Mouse (Mus musculus) megakaryocyte progenitor cell, adult 5-6 weeks (primary cell): Measurements from ENCODE around the gene Bloc1s1. TPM values are rescaled to one million over a fixed set of nuclear protein-coding genes. Genes with fewer than 3 reads are reported as not detected.
A peak's percentile ranks its signal among the peaks of the same experiment; 100 is the strongest.

Experiments used
- ATAC-seq: replicated peaks from 2 replicates; pipeline ENCODE4 v1.8.0; 2016; ENCODE audit warnings: mild to moderate bottlenecking, moderate TSS enrichment, inconsistent platforms; ENCODE audit not compliant: poor library complexity
- total RNA-seq, 2 experiments: library from RNA; stranded (forward) in 1 of 2; stranded (reverse) in 1 of 2; fragments of 157-497, 149-512 nt in 1 of 2; fragments of 200-1000 nt in 1 of 2; gene quantifications; 2 replicates each; pipeline versions ENCODE4 v1.2.3 to v1.2.4; 2015 to 2017

Bloc1s1 gene
- 103 and 133 TPM in 2 replicates for total RNA-seq (2015)
- total RNA-seq (2017), result 65.7 and 106 TPM in 2 replicates

DNA sequence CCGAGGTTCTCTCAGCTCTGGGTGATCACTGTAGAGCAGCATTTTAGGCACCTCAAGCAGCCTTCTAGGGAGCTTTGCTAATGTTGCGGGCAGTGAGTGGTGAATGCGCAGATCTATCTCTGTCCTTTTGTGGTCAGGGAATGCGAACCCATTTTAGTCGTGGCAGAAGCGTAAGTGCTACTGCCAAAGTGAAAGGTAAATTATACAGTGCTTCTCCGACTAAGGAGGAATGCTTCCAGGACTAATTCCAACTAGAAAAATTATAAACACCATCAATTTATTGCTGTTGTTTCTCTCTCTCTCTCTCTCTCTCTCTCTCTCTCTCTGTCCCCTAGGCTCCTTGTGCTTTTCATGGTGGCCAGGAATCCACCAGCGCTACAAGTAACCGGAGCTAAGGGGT lies at the start of gene Bloc1s1:
TSS of gene Bloc1s1 (minus strand) at position 101 of the 400 bp plus-strand sequence.
- peak; percentile 5; the same call in 1 of the 2 replicates for ATAC-seq

DNA sequence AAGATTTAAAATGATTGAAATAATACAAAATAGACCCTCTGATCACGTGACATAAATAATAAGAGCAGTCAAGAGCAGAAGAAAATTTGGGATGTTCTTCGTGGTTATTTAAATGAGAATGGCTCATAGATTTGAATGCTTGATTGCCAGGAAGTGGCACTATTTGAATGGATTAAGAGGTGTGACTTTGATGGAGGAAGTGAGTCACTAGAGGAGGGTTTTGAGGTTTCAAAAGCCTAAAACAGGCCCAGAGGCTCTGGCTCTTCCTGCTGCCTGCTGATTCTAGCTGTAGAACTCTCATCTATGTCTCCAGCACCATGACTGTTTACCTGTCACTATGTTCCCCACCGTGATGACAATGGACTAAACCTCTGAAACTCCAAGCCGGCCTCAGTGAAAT lies 49.0 kb upstream of the Bloc1s1 start:
- ATAC-seq, result no peak

DNA sequence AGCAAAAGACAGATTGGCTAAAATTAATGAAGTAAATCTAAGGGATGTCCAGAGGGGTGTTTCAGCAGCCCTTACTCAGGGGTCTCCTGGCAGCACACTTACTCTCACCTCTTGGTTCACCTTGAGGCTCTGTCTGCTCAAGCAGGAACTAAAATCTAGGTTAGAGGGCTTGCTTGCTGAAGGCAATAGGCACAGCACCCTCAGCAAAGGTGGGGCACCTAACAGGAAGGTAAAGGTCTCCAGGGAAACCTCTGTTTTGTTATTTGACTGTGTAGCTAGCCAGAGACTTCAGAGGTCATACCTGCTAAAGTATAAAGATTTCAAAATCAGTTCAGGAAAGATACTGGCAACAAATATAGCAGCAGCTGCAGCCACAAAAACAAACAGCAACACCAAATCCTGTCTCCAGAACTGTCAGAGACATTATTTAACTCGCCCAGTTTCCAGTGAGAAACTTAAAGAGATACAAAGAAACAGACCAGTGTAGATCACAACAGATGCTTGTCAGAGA lies 47.0 kb upstream of the Bloc1s1 start:
- ATAC-seq, result no peak

DNA sequence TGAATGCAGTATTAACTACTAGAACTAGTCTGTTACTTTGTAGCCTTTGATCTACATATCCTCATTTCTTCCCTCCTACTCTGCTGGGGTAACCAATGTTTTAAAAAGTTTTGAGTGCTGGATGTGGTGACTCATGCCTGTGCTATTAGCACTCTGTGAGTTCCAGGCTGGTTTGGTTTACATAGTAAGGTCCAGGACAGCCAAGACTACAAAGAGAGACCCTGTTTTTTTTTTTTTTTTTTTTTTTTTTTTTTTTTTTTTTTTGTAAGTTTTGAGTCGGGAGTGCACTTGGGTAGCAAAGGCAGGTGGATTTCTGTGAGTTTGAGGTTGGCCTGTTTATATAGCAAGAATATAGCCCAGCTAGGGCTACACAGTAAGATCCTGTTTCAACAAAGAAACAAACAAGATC lies 44.5 kb upstream of the Bloc1s1 start:
- no peak for ATAC-seq

DNA sequence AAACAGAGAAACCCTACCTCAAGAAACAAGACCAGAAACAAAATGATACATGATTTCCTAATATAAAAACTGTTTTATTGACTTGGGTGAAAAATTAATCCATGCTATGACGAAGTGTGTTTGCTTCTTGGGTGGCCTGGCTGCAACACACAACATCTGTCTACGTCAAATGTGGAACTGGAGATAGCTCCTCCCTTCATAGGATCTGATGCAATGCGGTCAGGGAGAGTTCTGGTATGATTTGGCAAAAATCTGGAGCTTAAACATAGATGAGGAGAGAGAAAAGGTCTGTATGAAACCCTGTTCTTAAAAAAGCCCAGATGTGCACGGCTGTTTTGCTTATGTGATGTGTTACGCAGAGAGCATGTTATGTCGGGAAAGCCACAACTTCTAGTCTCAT lies 42.0 kb upstream of the Bloc1s1 start:
- ATAC-seq, result peak; percentile 95

DNA sequence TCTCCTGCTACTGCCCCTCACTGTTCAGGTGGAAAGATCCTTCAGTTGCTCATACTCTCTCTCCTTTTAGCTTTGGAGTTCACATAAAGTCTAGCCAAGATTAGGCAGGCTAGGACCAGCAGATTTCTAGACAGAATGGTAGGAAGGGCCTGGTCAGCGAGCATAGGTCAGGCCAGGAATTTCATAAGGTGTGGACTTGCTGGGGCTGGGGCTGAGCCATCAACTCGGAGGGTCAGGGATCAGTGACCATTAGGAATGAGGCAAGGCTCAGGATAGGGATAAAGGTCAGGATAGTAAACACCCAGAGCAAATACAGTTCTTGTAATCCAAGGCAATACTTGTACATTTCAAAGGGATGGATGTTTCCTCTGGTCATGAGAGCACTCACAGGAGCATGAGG lies 41.1 kb upstream of the Bloc1s1 start:
- ATAC-seq, result no peak

DNA sequence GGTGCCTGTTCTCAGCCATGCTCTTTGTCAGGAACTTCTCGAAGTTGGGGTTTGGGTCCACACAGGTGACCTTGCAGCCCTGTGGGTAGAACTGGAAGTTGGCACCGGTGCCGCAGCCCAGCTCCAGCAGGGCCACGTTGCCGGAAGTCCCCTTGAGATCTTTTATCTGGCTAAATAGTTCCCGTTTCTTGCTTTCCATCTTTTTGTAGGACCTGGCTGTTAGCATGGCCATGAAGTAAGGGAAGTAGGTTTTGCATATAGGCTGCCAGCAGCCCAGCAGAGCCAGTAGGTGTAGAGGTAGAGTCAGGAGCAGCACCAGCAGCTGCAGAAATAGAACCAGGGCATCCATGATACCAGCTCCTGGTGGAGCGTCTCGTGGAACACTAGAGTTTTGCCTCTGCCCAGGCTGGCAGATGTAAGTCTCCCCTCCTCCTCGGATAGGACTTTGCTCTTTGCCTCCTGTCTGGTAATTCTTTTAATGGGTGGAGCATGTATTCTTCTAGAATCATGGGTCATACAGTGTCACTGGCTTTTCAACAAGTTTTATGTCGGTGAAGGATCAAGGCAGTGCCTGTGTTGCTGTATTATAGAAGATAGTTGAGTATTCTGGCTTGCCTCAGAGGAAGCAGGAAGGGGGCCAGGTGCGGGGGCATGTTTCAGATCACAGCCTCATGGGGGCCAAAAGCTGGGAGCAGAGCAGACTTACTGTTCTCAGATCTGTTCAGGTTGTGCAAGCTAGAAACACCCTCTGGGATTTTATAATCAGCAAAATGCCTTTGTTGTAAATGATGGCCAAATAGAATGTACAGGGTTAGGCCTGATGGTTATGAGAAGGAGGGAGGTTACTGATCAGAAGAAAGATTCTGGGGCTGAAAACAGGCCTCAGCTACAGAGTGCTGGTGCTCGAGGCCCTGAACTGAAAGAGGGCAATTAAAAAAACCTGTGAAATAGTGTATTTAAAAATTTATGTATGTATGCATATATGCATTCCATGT lies 37.1 kb upstream of the Bloc1s1 start, which contains the start of gene Mettl7b:
TSS of gene Mettl7b (minus strand) at position 399 of the 995 bp plus-strand sequence.
- peak; percentile 63 for ATAC-seq

DNA sequence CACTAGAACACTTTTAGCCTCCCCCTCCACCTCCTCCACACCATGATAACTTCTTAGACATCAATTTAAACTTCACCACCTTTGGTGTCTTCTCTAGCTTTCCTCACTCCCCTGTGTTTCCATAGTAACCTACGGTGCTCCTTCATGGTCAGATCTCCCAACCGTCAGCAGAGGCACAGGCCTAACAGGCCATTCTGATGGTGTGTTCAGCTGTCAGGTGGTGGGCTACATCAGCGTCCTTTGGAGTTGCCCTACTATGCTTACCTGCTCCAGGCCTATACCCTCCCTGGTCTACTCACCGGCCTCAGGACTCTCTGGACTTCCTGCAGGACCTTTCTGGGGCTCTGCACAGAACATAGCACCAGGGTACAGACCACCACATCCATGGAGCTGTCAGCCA lies 36.3 kb upstream of the Bloc1s1 start:
- no peak for ATAC-seq

DNA sequence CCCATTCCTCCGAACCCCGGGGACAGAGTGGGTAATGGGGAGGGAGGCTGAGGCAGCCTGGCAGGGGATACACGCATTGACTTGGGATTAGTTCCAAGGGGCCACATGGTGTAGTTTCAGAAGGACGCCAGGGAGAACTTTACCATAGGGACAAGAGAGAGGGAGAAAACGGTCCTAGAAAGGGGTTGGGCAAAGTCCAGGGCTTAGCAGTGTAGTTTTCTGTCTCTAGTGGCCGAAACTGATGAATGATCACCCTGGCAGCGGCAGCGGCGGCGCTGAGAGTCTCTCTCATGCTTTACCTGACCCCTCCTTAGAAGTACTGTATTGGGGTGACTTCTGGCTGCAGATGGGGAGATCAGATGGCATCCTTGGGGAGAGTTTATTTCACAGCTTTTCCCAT lies 34.5 kb upstream of the Bloc1s1 start:
- ATAC-seq, result no peak

DNA sequence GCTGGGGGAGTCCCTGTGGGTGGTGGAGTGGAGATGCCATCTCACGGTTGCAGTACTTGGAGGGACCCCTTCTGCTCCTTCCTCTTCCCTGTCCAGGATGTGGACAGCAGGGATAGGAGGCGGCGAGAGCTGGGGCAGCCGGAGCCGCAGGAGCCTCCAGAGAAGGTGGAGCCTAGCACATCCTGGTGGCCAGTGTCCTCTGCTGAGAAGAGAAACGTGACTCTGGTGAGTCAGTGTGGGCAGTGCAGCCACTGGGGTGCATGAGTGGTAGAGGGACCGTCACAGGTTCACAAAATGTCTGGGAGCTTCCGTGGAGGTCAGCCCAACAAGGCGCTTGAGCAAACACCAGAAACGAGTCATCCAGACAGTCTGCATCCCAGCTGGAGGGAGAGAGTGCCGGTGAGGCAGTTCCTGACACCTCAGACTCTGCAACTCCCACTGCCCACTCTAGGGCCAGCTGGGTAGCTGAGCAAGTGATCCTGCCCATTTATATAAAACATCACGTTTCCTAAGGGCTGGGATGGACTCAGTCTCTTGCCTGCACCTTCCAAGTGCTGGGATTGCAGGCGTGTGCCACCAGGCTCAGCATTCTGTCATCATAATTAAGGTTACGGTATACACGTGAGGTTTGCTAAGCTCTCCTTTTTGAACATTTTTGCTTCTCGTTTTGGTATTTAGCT lies 26.5 kb upstream of the Bloc1s1 start:
- ATAC-seq, result no peak

DNA sequence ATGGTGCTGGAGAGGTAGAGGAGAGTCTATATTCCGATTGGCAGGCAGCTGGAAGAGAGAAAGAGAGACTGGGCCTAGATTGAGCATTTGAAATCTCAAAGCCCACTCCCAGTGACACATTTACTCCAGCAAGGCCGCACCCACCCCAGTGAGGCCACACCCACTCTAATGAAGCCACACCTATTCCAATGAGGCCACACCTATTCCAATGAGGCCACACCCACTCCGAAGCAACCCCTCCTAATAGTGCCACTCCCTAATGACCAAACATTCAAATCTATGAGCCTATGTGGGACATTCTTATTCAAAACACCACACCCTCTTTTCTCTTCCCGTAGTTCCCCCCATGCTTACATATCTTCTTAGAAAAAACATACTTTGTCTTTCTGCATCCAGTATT lies 23.7 kb upstream of the Bloc1s1 start:
- ATAC-seq, result no peak

DNA sequence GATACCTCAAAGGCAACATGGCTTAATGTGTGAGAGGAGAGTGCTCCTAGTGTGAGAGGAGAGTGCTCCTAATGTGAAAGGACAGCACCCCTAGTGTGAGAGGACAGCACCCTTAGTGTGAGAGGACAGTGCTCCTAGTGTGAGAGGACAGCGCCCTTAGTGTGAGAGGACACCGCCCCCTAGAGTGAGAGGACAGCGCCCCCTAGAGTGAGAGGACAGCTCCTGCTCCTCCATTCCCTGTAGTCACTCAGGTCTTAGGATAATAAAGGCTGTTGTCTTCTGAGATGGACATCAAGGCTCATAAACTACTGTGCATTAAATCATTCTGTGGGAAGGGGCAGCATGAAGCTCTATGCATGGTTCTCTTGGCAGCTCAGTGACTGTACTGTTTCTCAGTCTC lies 21.8 kb upstream of the Bloc1s1 start:
- ATAC-seq, result peak; percentile 86

DNA sequence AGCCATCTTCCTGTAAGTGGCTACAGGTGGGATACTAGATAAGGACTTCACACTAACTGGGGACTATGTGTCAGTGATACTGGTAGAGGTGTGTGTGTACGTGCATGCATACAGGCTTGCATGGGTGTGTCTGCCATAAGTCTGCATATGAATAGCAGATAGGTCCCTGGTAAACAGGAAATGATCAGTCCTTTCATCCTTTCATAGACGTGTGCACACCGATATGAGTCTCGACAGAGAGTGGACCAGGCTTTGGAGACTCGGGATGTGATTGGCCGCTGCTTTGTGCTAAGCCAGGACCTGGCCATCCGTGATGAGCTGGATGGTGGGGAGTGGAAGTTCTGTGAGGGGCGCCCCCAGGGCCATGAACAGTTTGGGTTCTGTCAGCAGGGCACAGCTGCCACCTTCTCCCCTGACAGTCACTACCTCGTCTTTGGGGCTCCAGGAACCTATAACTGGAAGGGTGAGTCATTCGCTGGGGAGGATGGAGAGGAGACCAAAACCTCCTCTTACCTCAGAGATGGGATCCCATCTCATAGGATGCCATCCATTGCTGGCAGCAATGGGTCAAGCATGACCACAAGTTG lies 16.7 kb upstream of the Bloc1s1 start:
- ATAC-seq, result no peak

DNA sequence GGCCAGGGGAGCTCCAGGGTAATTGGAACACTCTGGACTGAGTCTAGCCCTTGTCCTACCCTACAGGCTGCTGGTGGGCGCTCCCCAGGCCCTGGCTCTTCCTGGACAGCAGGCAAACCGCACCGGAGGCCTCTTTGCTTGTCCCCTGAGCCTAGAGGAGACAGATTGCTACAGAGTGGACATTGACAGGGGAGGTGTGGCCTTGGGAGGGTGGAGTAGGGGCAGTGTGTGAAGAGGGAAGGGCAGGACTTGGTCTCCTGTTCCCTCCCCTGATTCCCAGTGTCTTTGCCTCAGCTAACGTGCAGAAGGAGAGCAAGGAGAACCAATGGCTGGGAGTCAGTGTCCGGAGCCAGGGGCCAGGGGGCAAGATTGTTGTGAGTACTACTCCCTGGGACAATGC lies 15.1 kb upstream of the Bloc1s1 start:
- no peak for ATAC-seq

DNA sequence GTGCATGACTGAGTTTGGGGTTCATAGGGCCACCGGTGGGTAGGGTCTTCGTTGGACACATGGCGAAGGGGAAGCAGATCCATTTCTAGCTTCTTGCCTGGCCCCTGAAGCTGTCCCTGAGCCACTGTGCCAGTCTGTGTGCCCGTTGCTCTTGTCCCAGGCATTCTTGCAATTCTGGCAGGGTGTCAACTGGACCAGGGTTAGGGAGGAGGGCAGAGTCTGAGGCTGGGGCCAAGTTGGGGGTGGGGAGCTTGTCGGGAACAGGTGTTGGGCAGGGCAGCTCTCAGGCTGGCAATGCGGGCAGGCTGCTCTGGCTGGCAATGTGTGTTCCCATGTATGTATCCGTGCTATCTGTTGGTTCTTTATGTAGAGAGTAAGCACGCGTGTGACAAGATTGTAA lies 14.6 kb upstream of the Bloc1s1 start:
- no peak for ATAC-seq

DNA sequence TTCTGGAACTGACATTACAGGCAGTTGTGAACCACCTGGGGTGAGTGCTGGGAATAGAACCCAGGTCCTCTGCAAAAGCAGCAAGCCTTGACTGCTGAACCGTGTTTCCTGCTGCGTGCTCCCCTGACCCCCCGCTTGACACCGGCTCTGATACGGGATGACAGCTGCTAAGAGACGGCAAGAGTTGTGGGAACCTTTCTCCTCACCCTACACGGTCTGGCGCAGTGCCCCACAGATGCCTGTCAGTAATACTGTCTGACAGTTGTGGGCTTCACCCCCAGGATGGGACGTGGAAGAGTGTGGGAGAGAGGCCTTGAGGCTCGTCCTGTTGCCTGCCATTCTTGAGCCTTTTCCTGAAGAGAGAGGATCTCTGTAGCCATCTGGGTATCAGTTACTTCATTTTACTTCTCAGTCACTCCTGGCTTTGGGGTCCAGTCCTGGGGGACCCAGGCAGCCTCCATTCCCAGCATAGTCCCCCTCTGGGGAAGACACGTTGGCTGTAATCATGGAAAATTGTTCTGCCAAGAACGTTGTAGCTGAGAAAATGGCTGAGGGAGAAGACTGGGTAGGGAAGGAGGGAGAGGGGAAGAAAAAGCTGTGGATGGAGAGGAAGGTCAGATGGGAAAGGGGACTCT lies 14.0 kb upstream of the Bloc1s1 start:
- no peak for ATAC-seq

DNA sequence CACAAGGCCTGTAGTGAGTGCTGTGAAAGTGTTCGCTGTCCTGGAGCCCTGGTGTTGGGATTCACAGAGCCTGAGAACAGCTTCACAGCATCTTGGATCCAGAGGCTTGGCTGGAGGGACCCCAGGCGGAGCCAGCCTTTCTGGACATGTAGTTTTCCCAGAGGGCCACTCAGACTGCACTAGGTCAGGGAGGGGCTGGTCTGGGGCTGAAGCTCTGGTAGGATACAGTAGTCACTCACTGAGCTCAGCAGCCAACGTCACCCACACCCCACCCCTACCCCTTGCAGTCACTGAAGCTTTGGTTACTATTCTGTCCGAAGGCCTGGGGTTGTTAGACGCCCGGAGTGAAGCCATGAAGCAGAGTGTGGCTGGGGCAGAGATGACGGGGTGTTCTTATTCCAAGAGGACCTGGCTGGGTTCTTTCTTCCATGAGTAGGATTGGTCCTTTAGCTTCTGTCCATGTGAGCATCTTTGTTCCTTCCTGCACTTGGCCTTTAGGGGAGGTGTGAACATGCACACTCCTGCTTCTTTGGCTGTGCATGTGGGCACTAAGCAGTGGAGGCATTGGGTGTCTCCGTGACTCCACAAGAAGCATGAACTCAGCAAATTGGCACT lies 12.1 kb upstream of the Bloc1s1 start:
- peak; percentile 21; the same call in 1 of the 2 replicates for ATAC-seq

DNA sequence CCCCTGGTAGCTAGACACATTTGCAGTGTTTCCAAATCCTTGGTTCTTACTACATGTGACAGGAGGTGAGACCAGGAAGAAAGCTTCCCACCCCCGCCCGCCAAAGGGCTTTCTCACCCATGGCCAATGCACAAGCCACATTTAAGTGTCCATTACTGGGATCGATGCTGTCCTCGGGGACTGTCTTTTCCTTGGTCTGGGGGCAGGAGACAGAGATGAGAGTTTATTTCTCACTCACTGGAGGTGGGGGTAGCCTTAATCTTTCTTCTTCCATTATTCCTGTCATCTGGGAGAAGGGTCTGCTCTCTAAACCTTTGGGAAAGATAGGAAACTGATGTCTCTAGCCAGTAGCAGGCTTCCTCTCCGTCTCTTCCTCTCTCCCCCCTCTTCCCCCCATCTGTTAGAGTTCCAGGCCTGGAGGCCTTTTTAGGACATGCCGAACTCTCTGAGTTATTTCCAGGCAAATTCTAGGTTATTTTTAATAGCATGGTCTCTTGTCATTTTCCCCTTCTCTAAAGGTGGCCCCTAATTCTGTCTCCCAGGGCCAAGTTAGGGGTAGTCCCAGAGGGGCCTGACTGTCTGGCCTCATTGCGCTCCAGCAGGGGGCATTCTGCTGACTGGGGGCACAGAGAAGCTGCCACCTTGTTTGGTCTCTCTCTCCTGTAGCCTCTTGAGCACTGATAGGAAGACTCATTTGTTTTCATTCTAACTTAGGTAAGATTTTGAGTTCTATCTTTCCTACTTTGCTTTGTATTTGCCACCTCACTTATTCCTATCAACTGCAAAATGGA lies 11.4 kb upstream of the Bloc1s1 start:
- no peak for ATAC-seq

DNA sequence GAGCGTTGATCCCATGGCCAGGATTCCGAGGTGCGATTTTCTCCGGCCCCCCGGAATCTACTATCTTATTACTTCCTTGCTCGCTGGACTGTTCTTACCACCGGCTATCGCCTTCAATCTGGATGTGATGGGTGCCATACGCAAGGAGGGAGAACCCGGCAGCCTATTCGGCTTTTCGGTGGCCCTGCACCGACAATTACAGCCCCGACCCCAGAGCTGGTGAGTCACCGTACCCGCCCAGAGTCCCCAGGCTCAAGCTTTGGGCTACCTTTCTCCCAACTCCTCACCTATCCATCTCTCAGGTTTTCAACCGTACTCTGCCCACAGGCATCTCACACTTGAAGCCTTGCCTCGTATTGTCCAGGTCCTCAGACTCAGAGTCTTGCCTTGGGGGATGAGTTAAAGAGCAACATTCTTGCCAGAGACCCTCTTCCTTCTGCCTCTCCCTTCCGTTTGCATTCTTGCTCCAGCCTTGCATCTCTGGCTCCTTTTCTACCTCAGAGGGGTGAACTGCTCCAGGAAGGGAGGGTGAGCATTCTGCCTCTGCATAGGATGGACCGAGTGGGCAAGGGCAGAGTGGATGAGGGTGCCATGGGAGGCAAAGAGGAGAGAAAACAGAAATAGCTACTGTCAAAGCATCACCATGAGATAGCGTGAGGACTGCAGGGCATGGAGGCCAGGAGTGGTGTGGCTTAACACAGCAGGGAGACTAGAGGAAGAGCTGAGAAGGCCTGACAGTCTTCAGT lies 10.3 kb upstream of the Bloc1s1 start:
- peak; percentile 8; the same call in 1 of the 2 replicates for ATAC-seq
